Mouse (Mus musculus): ENCODE data around the gene Rad51b. TPM values are rescaled to one million over a fixed set of nuclear protein-coding genes. Genes with fewer than 3 reads are reported as not detected.

The Rad51b gene
- polyA plus RNA-seq, 1 experiment from 2014 or later = 3.3 TPM

GRCm38 (mm10) chr12:79535532-79536437 lies 238.7 kb downstream of the Rad51b start:
- Histone ChIP-seq H3K4me1 (replicated peaks) (peaks cover 41% of the 10 kb centered on the region), H3K4me2 (no peak overlapping the region), H3K36me3 (no peaks in the 10 kb centered on the region), H3K4me3 (no peak overlapping the region), H3K27ac (peak overlapping the region; percentile 59), H3K9ac (no peak overlapping the region), H3K27me3 (no peaks in the 10 kb centered on the region), H3K9me3 (replicated peaks) (no peaks in the 10 kb centered on the region)
- WGBS = 50% methylated on average over 9 of the region's 9 CpGs
- ATAC-seq (replicated peaks; ENCODE audit: insufficient number of reproducible peaks, insufficient read depth, low FRiP score, low read depth) = no peak

GRCm38 (mm10) chr12:79540176-79540575 lies 243.1 kb downstream of the Rad51b start:
- 57% methylated on average over 5 of the region's 5 CpGs for WGBS
- peaks cover 8% of the 10 kb centered on the region for H3K4me1 ChIP-seq (replicated peaks)
- H3K4me2 ChIP-seq = no peak overlapping the region
- no peaks in the 10 kb centered on the region for H3K36me3 ChIP-seq
- H3K27me3 ChIP-seq = no peaks in the 10 kb centered on the region
- H3K4me3 ChIP-seq = no peak overlapping the region
- ATAC-seq (replicated peaks; ENCODE audit: insufficient number of reproducible peaks, insufficient read depth, low FRiP score, low read depth) = no peak
- no peaks in the 10 kb centered on the region for H3K9me3 ChIP-seq (replicated peaks)
- no peak overlapping the region for H3K9ac ChIP-seq
- H3K27ac ChIP-seq = no peak overlapping the region

GRCm38 (mm10) chr12:79541581-79541980 lies 244.5 kb downstream of the Rad51b start:
- Histone ChIP-seq H3K36me3 (no peaks in the 10 kb centered on the region), H3K27me3 (no peaks in the 10 kb centered on the region), H3K4me2 (no peak overlapping the region), H3K9ac (no peak overlapping the region), H3K4me3 (no peak overlapping the region), H3K9me3 (replicated peaks) (no peaks in the 10 kb centered on the region), H3K27ac (no peak overlapping the region), H3K4me1 (replicated peaks) (no peaks in the 10 kb centered on the region)
- no peak for ATAC-seq (replicated peaks; ENCODE audit: insufficient number of reproducible peaks, insufficient read depth, low FRiP score, low read depth)
- 86% methylated on average over 6 of the region's 6 CpGs for WGBS

GRCm38 (mm10) chr12:79545063-79545462 lies 248.0 kb downstream of the Rad51b start:
- ATAC-seq (replicated peaks; ENCODE audit: insufficient number of reproducible peaks, insufficient read depth, low FRiP score, low read depth) = no peak
- no peak overlapping the region for H3K27ac ChIP-seq
- H3K36me3 ChIP-seq = no peaks in the 10 kb centered on the region
- no peaks in the 10 kb centered on the region for H3K27me3 ChIP-seq
- no peaks in the 10 kb centered on the region for H3K9me3 ChIP-seq (replicated peaks)
- peaks cover 5% of the 10 kb centered on the region; the same call in 1 of the 2 replicates for H3K4me1 ChIP-seq (replicated peaks)
- H3K4me2 ChIP-seq = no peak overlapping the region
- no peak overlapping the region for H3K4me3 ChIP-seq
- 54% methylated on average over 3 of the region's 3 CpGs for WGBS
- H3K9ac ChIP-seq = no peak overlapping the region

- no peak overlapping the region for H3K9ac ChIP-seq
- ATAC-seq (replicated peaks; ENCODE audit: insufficient number of reproducible peaks, insufficient read depth, low FRiP score, low read depth) = 0 out of 2 replicates have a peak, but pooled peaks have one; percentile 43
- H3K4me3 ChIP-seq = no peak overlapping the region
- 21% methylated on average over 6 of the region's 6 CpGs for WGBS
- no peaks in the 10 kb centered on the region for H3K9me3 ChIP-seq (replicated peaks)
- no peak overlapping the region for H3K4me2 ChIP-seq
- peaks cover 5% of the 10 kb centered on the region; the same call in 1 of the 2 replicates for H3K4me1 ChIP-seq (replicated peaks)
- H3K27ac ChIP-seq = peak overlapping the region; percentile 51
- no peaks in the 10 kb centered on the region for H3K36me3 ChIP-seq
- no peaks in the 10 kb centered on the region for H3K27me3 ChIP-seq
Measured at GRCm38 (mm10) chr12:79547556-79547955, 250.5 kb downstream of the Rad51b start.

GRCm38 (mm10) chr12:79548607-79549330 lies 251.7 kb downstream of the Rad51b start:
- no peak overlapping the region for H3K4me2 ChIP-seq
- no peak overlapping the region for H3K27ac ChIP-seq
- no peaks in the 10 kb centered on the region for H3K36me3 ChIP-seq
- WGBS = 80% methylated on average over 8 of the region's 8 CpGs
- H3K4me1 ChIP-seq (replicated peaks) = peaks cover 5% of the 10 kb centered on the region; the same call in 1 of the 2 replicates
- H3K9ac ChIP-seq = no peak overlapping the region
- no peak for ATAC-seq (replicated peaks; ENCODE audit: insufficient number of reproducible peaks, insufficient read depth, low FRiP score, low read depth)
- H3K9me3 ChIP-seq (replicated peaks) = no peaks in the 10 kb centered on the region
- no peaks in the 10 kb centered on the region for H3K27me3 ChIP-seq
- no peak overlapping the region for H3K4me3 ChIP-seq

GRCm38 (mm10) chr12:79550049-79550682 lies 253.1 kb downstream of the Rad51b start:
- peaks cover 5% of the 10 kb centered on the region; the same call in 1 of the 2 replicates for H3K4me1 ChIP-seq (replicated peaks)
- no peak overlapping the region for H3K9ac ChIP-seq
- ATAC-seq (replicated peaks; ENCODE audit: insufficient number of reproducible peaks, insufficient read depth, low FRiP score, low read depth) = no peak
- WGBS = 93% methylated on average over 7 of the region's 7 CpGs
- H3K9me3 ChIP-seq (replicated peaks) = no peaks in the 10 kb centered on the region
- no peak overlapping the region for H3K27ac ChIP-seq
- no peak overlapping the region for H3K4me3 ChIP-seq
- H3K27me3 ChIP-seq = no peaks in the 10 kb centered on the region
- no peaks in the 10 kb centered on the region for H3K36me3 ChIP-seq
- H3K4me2 ChIP-seq = no peak overlapping the region

- H3K4me2 ChIP-seq = no peak overlapping the region
- no peaks in the 10 kb centered on the region for H3K36me3 ChIP-seq
- no peaks in the 10 kb centered on the region for H3K9me3 ChIP-seq (replicated peaks)
- no peak for ATAC-seq (replicated peaks; ENCODE audit: insufficient number of reproducible peaks, insufficient read depth, low FRiP score, low read depth)
- H3K4me1 ChIP-seq (replicated peaks) = peaks cover 5% of the 10 kb centered on the region; the same call in 1 of the 2 replicates
- no peaks in the 10 kb centered on the region for H3K27me3 ChIP-seq
- 86% methylated on average over 1 of the region's 1 CpGs for WGBS
- no peak overlapping the region for H3K9ac ChIP-seq
- H3K4me3 ChIP-seq = no peak overlapping the region
- no peak overlapping the region for H3K27ac ChIP-seq
Measured at GRCm38 (mm10) chr12:79551274-79551673, 254.2 kb downstream of the Rad51b start.

GRCm38 (mm10) chr12:79553056-79553455 lies 256.0 kb downstream of the Rad51b start:
- H3K27ac ChIP-seq = no peak overlapping the region
- H3K4me3 ChIP-seq = no peak overlapping the region
- H3K36me3 ChIP-seq = no peaks in the 10 kb centered on the region
- no peaks in the 10 kb centered on the region for H3K9me3 ChIP-seq (replicated peaks)
- H3K4me1 ChIP-seq (replicated peaks) = no peaks in the 10 kb centered on the region
- H3K4me2 ChIP-seq = no peak overlapping the region
- no peak overlapping the region for H3K9ac ChIP-seq
- ATAC-seq (replicated peaks; ENCODE audit: insufficient number of reproducible peaks, insufficient read depth, low FRiP score, low read depth) = no peak
- H3K27me3 ChIP-seq = no peaks in the 10 kb centered on the region

GRCm38 (mm10) chr12:79557904-79558303 lies 260.8 kb downstream of the Rad51b start:
- Histone ChIP-seq H3K27me3 (no peaks in the 10 kb centered on the region), H3K4me1 (replicated peaks) (no peaks in the 10 kb centered on the region), H3K4me3 (no peak overlapping the region), H3K27ac (no peak overlapping the region), H3K9me3 (replicated peaks) (no peaks in the 10 kb centered on the region), H3K4me2 (no peak overlapping the region), H3K9ac (no peak overlapping the region), H3K36me3 (no peaks in the 10 kb centered on the region)
- 75% methylated on average over 5 of the region's 5 CpGs for WGBS
- no peak for ATAC-seq (replicated peaks; ENCODE audit: insufficient number of reproducible peaks, insufficient read depth, low FRiP score, low read depth)

- H3K4me1 ChIP-seq (replicated peaks) = no peaks in the 10 kb centered on the region
- H3K27ac ChIP-seq = no peak overlapping the region
- no peaks in the 10 kb centered on the region for H3K27me3 ChIP-seq
- H3K4me3 ChIP-seq = no peak overlapping the region
- H3K9ac ChIP-seq = no peak overlapping the region
- H3K4me2 ChIP-seq = no peak overlapping the region
- no peaks in the 10 kb centered on the region for H3K9me3 ChIP-seq (replicated peaks)
- 89% methylated on average over 3 of the region's 3 CpGs for WGBS
- ATAC-seq (replicated peaks; ENCODE audit: insufficient number of reproducible peaks, insufficient read depth, low FRiP score, low read depth) = no peak
- H3K36me3 ChIP-seq = no peaks in the 10 kb centered on the region
Measured at GRCm38 (mm10) chr12:79558711-79559110, 261.6 kb downstream of the Rad51b start.

Measured in heart, embryonic 15.5 days (tissue).